Mouse (Mus musculus): ENCODE results near the gene Msx1. TPM values are rescaled to one million over a fixed set of nuclear protein-coding genes. Genes with fewer than 3 reads are reported as not detected.

The Msx1 gene
- 1 to 10 TPM; 1.7 to 2.2 TPM for total RNA-seq (2021)
- long read RNA-seq, experiment 1, transcript Msx1-201 (2 exons, 1,935 nt) = major isoform, 6 of 6 reads
- long read RNA-seq, experiment 1, partial matches to known transcripts = 0 of 6 reads
- long read RNA-seq, experiment 1, other reads (novel, unspliced or antisense) = 0 of 6 reads
- long read RNA-seq, experiment 2, partial matches to known transcripts = 0 of 3 reads
- long read RNA-seq, experiment 2, other reads (novel, unspliced or antisense) = 1 of 3 reads

DNA sequence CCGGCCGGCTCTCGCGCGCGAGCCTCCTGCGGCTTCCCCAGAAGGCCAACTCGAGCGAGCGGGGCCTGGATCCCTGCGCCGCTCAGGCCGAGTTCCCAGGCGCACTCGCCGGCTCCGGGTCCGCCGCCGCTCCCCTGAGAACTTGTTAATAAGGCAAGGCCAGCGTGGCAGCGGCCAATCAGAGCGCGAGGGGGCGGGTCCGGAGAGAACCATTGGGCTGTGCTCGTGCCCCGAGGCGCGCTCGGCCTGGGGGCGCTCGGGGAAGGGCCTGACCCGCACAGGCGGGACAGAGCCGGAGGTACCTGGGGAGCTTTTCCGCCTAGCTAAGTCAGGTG lies at the start of gene Msx1:
Msx1 (minus strand) TSS at position 123 of the 335 bp plus-strand sequence.
- intact Hi-C loops (cut with DNase I) = no loop called here
- peak; percentile 94 for DNase-seq
- Histone ChIP-seq H3K27ac (peak within 1 kb of the TSS; percentile 86), H3K4me3 (peak within 1 kb of the TSS; percentile 87)
- TF ChIP-seq CTCF (IDR thresholded peaks at IDR 0.05) = no peak

DNA sequence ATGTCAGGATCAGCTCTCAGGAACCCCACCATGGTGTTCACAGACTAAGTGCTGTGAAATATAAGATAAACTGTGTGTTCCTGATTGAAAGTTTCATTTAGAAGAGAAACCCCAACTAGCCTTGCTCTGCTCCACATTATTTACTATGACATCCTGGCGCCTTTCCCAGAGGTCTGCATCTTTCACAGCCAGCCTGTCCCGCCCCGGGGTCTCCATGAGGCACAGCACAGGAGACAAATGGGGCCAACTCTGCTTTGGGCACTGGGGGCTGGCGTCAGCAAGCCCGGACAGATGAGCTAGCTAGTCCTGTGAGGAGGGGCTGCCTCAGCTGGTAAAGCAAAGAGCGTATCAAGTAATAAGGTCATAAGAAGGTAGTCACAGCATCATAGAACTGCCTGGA lies 41.1 kb upstream of the Msx1 start:
- Histone ChIP-seq H3K4me3 (no peak overlapping the region), H3K27ac (no peak overlapping the region)
- no peak for DNase-seq
- intact Hi-C loops (cut with DNase I) = no loop called here
- no peak for TF ChIP-seq CTCF (IDR thresholded peaks at IDR 0.05)

- no peak for DNase-seq
- intact Hi-C loops (cut with DNase I) = no loop called here
- TF ChIP-seq CTCF (IDR thresholded peaks at IDR 0.05) = no peak
- no peak overlapping the region for H3K27ac ChIP-seq
- no peak overlapping the region for H3K4me3 ChIP-seq
Observed at GRCm38 (mm10) chr5:37864309-37864708, 39.9 kb upstream of the Msx1 start.

- intact Hi-C loops (cut with DNase I) = no loop called here
- no peak overlapping the region for H3K4me3 ChIP-seq
- no peak for TF ChIP-seq CTCF (IDR thresholded peaks at IDR 0.05)
- DNase-seq = no peak
- H3K27ac ChIP-seq = no peak overlapping the region
Observed at GRCm38 (mm10) chr5:37860846-37861245, 36.5 kb upstream of the Msx1 start.

DNA sequence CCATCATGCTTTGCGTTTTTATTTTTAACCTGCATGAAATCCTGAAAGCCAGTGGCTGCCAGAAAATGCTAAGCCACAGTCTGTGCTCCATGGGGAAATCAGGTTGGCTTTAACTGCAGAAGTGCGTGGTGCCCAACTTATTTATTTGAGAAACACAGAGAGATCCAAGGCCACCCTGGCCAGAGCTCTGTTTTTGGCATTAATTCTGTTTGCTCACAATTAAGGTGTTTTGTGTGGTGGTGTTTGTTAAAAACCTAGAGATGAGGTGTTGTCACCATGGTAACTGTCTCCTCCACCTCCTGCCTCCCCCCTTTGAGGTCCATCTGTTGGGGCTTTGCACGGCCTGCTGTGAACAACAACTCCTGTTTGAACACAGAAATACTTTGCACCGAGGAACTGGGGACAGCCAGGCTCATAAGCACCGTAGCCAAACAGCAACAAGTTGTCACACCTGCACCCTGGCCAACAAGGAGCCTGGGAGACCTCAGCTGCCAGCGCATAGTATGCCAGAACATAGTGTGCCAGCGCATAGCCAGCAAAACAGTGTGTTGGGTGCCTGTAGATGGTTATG lies 35.9 kb upstream of the Msx1 start:
- no peak overlapping the region for H3K4me3 ChIP-seq
- intact Hi-C loops (cut with DNase I) = no loop called here
- DNase-seq = no peak
- no peak overlapping the region for H3K27ac ChIP-seq
- no peak for TF ChIP-seq CTCF (IDR thresholded peaks at IDR 0.05)

DNA sequence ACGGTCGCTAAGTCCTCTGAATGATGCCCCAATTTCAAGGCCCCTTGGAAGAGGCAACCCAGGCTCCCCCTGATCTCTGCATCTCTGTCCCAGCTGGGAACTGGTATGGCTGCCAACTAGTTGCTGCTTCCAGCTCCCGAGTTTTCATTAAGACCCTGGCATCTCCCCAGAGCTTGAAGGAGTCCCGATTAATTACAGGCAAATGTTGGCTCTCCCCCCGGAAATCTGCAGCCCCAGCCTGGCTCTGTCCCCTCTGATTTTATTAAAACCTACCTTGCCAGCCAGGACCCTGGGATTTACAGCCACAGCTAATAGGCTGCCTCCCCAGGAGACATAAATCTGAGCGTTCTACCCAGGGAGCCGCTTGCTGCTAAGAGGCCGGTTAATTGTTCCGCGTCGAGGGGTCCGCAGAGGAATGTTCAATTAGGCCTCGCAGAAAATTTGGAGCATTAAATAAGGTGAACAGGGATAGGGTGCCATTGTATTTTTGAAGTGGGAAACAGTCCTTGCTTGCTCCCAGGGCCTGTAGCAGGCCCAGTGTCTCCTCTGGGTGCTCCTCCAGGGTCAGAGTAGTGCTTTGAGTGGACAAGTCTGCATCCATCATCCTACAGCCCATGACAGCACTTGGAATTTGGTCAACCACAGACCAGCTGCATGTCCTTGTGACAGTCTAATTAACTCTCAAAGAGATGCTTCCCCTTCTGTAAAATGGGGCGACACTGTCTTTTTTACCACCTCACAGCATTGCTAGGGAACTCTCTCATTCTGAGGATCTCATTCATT lies 33.6 kb upstream of the Msx1 start:
- no peak for TF ChIP-seq CTCF (IDR thresholded peaks at IDR 0.05)
- H3K4me3 ChIP-seq = no peak overlapping the region
- no peak for DNase-seq
- intact Hi-C loops (cut with DNase I) = no loop called here
- H3K27ac ChIP-seq = no peak overlapping the region

DNA sequence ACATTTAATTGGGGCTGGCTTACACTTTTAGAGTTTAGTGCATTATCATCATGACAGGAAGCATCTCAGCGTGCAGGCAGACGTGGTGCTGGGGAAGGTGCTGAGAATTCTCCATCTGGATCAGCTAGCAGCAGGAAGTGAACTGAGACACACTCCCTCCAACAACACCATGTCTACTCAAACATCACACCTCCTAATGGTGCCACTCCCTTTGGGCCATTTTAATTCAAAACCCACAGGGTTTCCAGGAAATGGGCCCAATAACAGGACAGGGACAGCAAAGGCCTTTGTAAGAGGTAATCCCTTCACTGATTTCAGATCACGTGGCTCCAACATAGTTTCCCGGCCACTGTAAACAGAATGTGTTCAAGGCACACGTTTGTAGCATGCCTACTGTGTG lies 31.7 kb upstream of the Msx1 start:
- intact Hi-C loops (cut with DNase I) = no loop called here
- DNase-seq = no peak
- TF ChIP-seq CTCF (IDR thresholded peaks at IDR 0.05) = no peak
- Histone ChIP-seq H3K4me3 (no peak overlapping the region), H3K27ac (no peak overlapping the region)

DNA sequence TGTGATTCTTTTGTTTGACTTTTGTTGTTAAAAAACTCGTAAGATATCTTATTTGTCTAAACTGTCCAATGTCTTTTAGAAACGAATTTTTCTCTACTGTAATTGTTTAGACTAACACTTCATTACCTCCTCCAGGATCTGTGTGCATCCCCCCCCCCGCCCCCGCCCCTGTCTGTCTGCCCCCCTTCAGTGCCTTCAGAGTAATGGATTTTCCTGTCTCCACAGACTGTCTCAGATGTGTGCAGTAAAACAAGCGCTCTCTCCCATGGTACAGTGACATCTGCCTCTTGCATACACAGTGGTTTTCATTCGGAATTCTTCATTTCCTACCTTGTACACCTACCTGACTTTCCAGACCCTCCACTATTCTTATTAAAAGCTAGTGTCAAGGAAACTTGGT lies 29.9 kb upstream of the Msx1 start:
- Histone ChIP-seq H3K4me3 (no peak overlapping the region), H3K27ac (no peak overlapping the region)
- no peak for DNase-seq
- intact Hi-C loops (cut with DNase I) = no loop called here
- no peak for TF ChIP-seq CTCF (IDR thresholded peaks at IDR 0.05)

DNA sequence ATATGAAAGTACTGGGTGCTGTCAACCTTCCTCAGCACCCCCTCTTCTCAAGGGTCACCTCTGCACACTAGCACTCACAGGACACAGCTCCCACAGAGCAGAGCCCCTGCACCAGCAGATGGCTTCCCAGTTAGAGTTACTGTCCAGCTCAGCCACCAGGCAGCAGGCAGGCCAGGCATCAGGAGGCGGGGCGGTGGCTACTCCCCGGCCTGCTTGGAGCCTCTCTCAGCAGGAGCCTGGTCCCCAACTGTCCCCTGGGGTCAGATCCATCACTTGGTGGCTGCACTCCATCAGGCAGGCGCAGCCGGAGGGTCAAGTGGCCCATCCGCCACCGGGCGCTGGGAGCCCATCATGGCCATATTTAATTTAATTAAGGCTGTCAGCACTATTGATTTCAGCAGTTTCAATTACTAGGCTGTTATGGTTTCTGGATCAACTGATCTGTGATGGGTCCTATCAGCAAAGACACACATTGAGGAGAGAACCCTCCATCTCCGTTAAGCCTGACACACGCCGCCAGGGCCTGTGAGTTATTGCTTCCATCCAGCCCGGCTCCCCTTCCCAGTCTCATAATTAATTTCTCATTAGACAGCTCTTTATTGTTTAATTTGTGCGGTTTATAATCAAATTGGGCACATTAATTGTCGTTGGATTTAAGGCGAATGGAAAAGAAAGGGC lies 27.1 kb upstream of the Msx1 start:
- DNase-seq = no peak
- no peak for TF ChIP-seq CTCF (IDR thresholded peaks at IDR 0.05)
- H3K27ac ChIP-seq = no peak overlapping the region
- H3K4me3 ChIP-seq = no peak overlapping the region
- intact Hi-C loops (cut with DNase I) = no loop called here

- intact Hi-C loops (cut with DNase I) = no loop called here
- no peak for TF ChIP-seq CTCF (IDR thresholded peaks at IDR 0.05)
- no peak for DNase-seq
- Histone ChIP-seq H3K4me3 (no peak overlapping the region), H3K27ac (no peak overlapping the region)
Observed at GRCm38 (mm10) chr5:37848991-37849719, 24.8 kb upstream of the Msx1 start.

GRCm38 (mm10) chr5:37836267-37836646 lies 11.9 kb upstream of the Msx1 start:
- no peak for TF ChIP-seq CTCF (IDR thresholded peaks at IDR 0.05)
- Histone ChIP-seq H3K4me3 (no peak overlapping the region), H3K27ac (no peak overlapping the region)
- no peak for DNase-seq
- intact Hi-C loops (cut with DNase I) = no loop called here

DNA sequence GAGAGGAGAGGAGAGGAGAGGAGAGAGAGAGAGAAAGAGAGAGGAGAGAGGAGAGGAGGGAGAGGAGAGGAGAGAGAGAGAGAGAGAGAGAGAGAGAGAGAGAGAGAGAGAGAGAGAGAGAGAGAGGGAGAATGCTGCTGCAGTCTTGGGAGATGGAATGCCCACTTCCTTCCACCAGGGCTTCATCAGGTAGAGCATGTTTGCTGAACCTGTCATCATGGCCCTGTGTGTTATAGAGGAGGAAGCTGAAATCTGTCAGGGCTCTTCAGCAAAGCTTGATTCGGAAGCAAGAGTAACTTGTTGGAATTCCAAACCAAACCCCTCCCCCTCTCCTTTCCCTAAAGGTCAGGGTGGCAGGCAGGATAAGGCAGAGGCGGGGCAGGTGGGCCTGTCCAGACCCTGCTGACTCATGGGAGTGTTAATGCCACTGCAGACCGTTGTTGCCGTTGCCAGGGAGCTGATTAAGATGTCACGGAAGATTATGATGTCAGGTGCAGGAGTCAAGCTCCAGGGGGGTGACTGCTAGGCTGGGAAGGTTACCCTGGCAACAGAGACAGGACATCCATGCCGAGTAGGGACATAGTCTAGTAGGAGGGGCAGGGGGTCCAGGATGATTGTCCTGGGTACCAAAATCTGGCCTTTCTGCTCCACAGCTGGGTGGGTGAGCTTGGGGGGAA lies 11.3 kb upstream of the Msx1 start:
- Histone ChIP-seq H3K27ac (no peak overlapping the region), H3K4me3 (no peak overlapping the region)
- DNase-seq = no peak
- intact Hi-C loops (cut with DNase I) = no loop called here
- TF ChIP-seq CTCF (IDR thresholded peaks at IDR 0.05) = no peak

Measured in gastrocnemius, adult 2 months (tissue).